Mouse (Mus musculus) bone marrow macrophage, adult 2 months (primary cell): ENCODE results near the gene Wdr81.

ENCODE experiments used
- CTCF ChIP-seq: IDR thresholded peaks from 2 replicates; pipeline ENCODE4 v1.5.1; 2012; ENCODE audit warnings: low read depth, mild to moderate bottlenecking, low read length, moderate library complexity
- POLR2A ChIP-seq: IDR thresholded peaks from 2 replicates; pipeline ENCODE4 v1.6.1; 2012; ENCODE audit warnings: mild to moderate bottlenecking, low read depth, low read length, borderline replicate concordance

DNA sequence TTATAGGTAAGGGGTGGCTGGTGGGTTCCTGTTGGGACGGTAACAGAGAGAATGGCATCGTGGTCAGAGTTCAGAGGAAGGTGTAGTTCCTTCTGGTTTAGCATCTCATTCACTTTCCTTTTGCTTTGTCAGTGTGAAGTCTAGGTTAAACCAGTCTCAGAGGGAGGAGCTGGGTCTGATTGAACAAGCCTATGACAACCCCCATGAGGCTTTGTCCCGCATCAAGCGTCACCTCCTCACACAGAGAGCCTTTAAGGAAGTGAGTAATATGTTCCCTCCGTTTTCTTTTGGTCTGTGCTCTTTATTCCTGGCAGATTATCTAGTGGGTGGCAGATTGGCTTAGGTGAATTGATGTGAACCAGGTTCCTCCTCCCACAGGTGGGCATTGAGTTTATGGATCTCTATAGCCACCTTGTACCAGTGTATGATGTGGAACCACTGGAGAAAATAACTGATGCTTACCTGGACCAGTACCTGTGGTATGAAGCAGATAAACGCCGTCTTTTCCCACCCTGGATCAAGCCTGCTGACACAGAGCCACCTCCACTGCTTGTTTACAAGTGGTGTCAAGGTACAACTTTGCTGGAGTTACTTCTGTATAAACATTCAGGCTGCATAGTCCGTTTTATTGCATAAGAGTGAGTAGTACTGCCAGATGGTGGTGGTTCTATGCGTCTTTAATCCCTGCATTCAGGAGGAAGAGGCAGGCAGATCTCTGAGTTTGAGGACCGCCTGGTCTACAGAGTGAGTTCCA lies 40.0 kb upstream of the Wdr81 start:
- TF ChIP-seq CTCF (no peak), POLR2A (no peak)
